Mouse (Mus musculus) ES-Bruce4 (cell line): ENCODE results near the gene Atp8b5. TPM values are rescaled to one million over a fixed set of nuclear protein-coding genes. Genes with fewer than 3 reads are reported as not detected.

Experiments
- H3K27ac ChIP-seq: 2 replicates; pipeline ENCODE4 v1.5.1; 2012; ENCODE audit warnings: low read length, inconsistent platforms; ENCODE audit not compliant: insufficient read depth
- H3K27me3 ChIP-seq: 2 replicates; pipeline ENCODE4 v1.6.1; 2012; ENCODE audit warnings: mild to moderate bottlenecking, low read length, inconsistent platforms; ENCODE audit not compliant: control insufficient read depth, poor library complexity, insufficient read depth, severe bottlenecking
- H3K36me3 ChIP-seq: 2 replicates; pipeline ENCODE4 v1.6.1; 2012; ENCODE audit warnings: inconsistent platforms, mild to moderate bottlenecking, low read length, moderate library complexity; ENCODE audit not compliant: control insufficient read depth, poor library complexity, insufficient read depth, severe bottlenecking
- H3K4me1 ChIP-seq: one replicate; pipeline ENCODE4 v1.8.1; 2011; ENCODE audit warnings: low read length; ENCODE audit not compliant: control insufficient read depth, insufficient read depth
- H3K4me3 ChIP-seq: 2 replicates; pipeline ENCODE4 v1.5.1; 2011; ENCODE audit warnings: low read depth, mild to moderate bottlenecking, low read length
- H3K9ac ChIP-seq: 2 replicates; pipeline ENCODE4 v1.6.1; 2012; ENCODE audit warnings: low read depth, mild to moderate bottlenecking, inconsistent platforms; ENCODE audit not compliant: poor library complexity, severe bottlenecking
- H3K9me3 ChIP-seq: replicated peaks from 2 replicates; pipeline ENCODE4 v1.6.1; 2012; ENCODE audit warnings: mild to moderate bottlenecking, low read length, inconsistent platforms; ENCODE audit not compliant: control insufficient read depth, poor library complexity, insufficient read depth, severe bottlenecking
- CTCF ChIP-seq: IDR thresholded peaks from one replicate; pipeline ENCODE4 v1.8.1; 2011; ENCODE audit warnings: low read depth, low read length
- EP300 ChIP-seq: IDR thresholded peaks from 2 replicates; pipeline ENCODE4 v1.6.1; 2011; ENCODE audit warnings: low read depth, low read length; ENCODE audit not compliant: insufficient read depth
- POLR2A ChIP-seq: IDR thresholded peaks from one replicate; pipeline ENCODE4 v1.8.1; 2011; ENCODE audit warnings: low read length; ENCODE audit not compliant: insufficient read depth
- polyA plus RNA-seq: library from polyadenylated mRNA; stranded (reverse); fragments of >200 nt; gene quantifications from 2 replicates; pipeline ENCODE4 v1.2.4, GENCODE M21; 2011; ENCODE audit warnings: low read depth; ENCODE audit not compliant: missing spikeins, insufficient read depth, insufficient read length

The Atp8b5 gene
- polyA plus RNA-seq, 1 experiment, result 0.21 TPM

- no peaks in the 10 kb centered on the region for H3K27me3 ChIP-seq
- TF ChIP-seq CTCF (no peak), EP300 (no peak), POLR2A (no peak)
- no peak overlapping the region for H3K4me3 ChIP-seq
These were observed 120.0 kb downstream of the Atp8b5 start for GRCm38 (mm10) chr4:43386932-43387331.

GRCm38 (mm10) chr4:43389390-43389789 lies 122.4 kb downstream of the Atp8b5 start:
- TF ChIP-seq CTCF (no peak), EP300 (no peak), POLR2A (no peak)
- peaks cover 6% of the 10 kb centered on the region for H3K4me1 ChIP-seq
- H3K9ac ChIP-seq, result no peak overlapping the region
- no peaks in the 10 kb centered on the region for H3K36me3 ChIP-seq
- no peaks in the 10 kb centered on the region for H3K9me3 ChIP-seq
- H3K4me3 ChIP-seq, result no peak overlapping the region
- H3K27ac ChIP-seq, result no peak overlapping the region
- no peaks in the 10 kb centered on the region for H3K27me3 ChIP-seq

More at GRCm38 (mm10) chr4:43386932-43387331, 120.0 kb downstream of the Atp8b5 start:
- H3K27ac ChIP-seq, result no peak overlapping the region
- no peaks in the 10 kb centered on the region for H3K36me3 ChIP-seq
- peaks cover 8% of the 10 kb centered on the region for H3K4me1 ChIP-seq
- H3K9me3 ChIP-seq, result no peaks in the 10 kb centered on the region
- no peak overlapping the region for H3K9ac ChIP-seq

GRCm38 (mm10) chr4:43389845-43390440 lies 123.0 kb downstream of the Atp8b5 start:
- Histone ChIP-seq H3K4me1 (peaks cover 6% of the 10 kb centered on the region), H3K27me3 (no peaks in the 10 kb centered on the region), H3K4me3 (no peak overlapping the region), H3K27ac (no peak overlapping the region), H3K9ac (no peak overlapping the region), H3K36me3 (no peaks in the 10 kb centered on the region), H3K9me3 (no peaks in the 10 kb centered on the region)
- TF ChIP-seq EP300, result no peak
- TF ChIP-seq CTCF, result no peak
- no peak for TF ChIP-seq POLR2A

GRCm38 (mm10) chr4:43391521-43392050 lies 124.6 kb downstream of the Atp8b5 start:
- TF ChIP-seq POLR2A, result no peak
- TF ChIP-seq CTCF, result no peak
- no peak for TF ChIP-seq EP300
- Histone ChIP-seq H3K36me3 (no peaks in the 10 kb centered on the region), H3K9ac (no peak overlapping the region), H3K9me3 (no peaks in the 10 kb centered on the region), H3K4me3 (no peak overlapping the region), H3K4me1 (peaks cover 6% of the 10 kb centered on the region), H3K27me3 (no peaks in the 10 kb centered on the region), H3K27ac (no peak overlapping the region)

- H3K9me3 ChIP-seq, result no peaks in the 10 kb centered on the region
- H3K4me1 ChIP-seq, result peaks cover 9% of the 10 kb centered on the region
- no peak for TF ChIP-seq POLR2A
- TF ChIP-seq EP300, result no peak
- no peak for TF ChIP-seq CTCF
- no peak overlapping the region for H3K9ac ChIP-seq
- no peaks in the 10 kb centered on the region for H3K36me3 ChIP-seq
- no peaks in the 10 kb centered on the region for H3K27me3 ChIP-seq
- no peak overlapping the region for H3K4me3 ChIP-seq
- H3K27ac ChIP-seq, result no peak overlapping the region
These were observed 127.5 kb downstream of the Atp8b5 start for GRCm38 (mm10) chr4:43394345-43394891.

GRCm38 (mm10) chr4:43395147-43395546 lies 128.2 kb downstream of the Atp8b5 start:
- H3K9ac ChIP-seq, result no peak overlapping the region
- peaks cover 9% of the 10 kb centered on the region for H3K4me1 ChIP-seq
- TF ChIP-seq EP300 (no peak), POLR2A (no peak), CTCF (no peak)

More at GRCm38 (mm10) chr4:43395147-43395546, 128.2 kb downstream of the Atp8b5 start:
- H3K27ac ChIP-seq, result no peak overlapping the region
- H3K27me3 ChIP-seq, result no peaks in the 10 kb centered on the region
- H3K36me3 ChIP-seq, result no peaks in the 10 kb centered on the region
- H3K9me3 ChIP-seq, result no peaks in the 10 kb centered on the region
- no peak overlapping the region for H3K4me3 ChIP-seq
